In the genomic region with DNA sequence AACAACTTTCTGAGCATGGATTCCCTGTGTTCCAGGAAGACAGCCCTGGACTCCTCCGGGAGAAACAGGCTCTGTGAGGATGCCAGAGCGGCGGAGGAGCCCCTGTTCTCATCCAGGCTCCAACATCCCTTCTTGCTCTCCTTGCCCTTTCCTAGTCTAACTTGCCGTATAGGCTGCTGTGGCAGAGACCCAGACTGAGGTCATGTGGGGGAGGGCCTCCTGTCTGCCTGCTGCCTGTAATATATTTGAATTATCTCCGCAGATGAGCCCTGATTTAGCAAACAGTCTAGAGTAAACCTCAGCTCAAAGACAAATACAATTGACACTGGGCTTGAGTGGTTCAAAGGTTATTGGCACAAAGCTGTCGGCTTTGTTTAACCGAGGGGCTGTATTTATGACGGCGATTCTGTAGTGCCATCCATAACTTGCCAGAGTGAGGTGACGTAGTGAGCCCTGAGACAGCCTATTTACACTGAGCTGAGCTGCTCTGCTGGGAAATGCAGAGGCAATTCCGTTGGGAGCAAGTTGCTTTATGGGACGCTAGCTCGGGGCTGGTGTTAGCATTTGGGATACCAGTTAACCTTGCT, we compare ENCODE assay signal across 19 mouse cellular contexts. TPM values are rescaled to one million over a fixed set of nuclear protein-coding genes. Genes with fewer than 3 reads are reported as not detected.
DNase-seq lines count a peak whose midpoint lies in the region; ATAC-seq and TF ChIP-seq lines count a peak whose summit lies in the region.
"Had no signal": no experiment of that assay in that cellular context is flagged by ENCODE, and none has a peak within 500 bp of the region (broad histone marks: within the 10 kb centered on the region; RNA-seq: fewer than 3 reads in every experiment).

No protein-coding gene starts in this region.

- WGBS in heart, embryonic 10.5 days: 74% methylated on average over 13 of the region's 13 CpGs
- 67% methylated on average over 13 of the region's 13 CpGs for WGBS in embryonic facial prominence, embryonic 10.5 days
- 56% methylated on average over 13 of the region's 13 CpGs for WGBS in liver, embryonic 12.5 days (ENCODE audit: insufficient replicate concordance)
- 11% methylated on average over 13 of the region's 13 CpGs for WGBS in small intestine, adult 2 months

- TF ChIP-seq POLR2A in small intestine, adult 2 months (IDR thresholded peaks at IDR 0.05; ENCODE audit: low read depth, low read length): no peak

- ATAC-seq in liver, embryonic 12.5 days: no peak
- no peak for ATAC-seq in monocyte, adult 5-6 weeks (replicated peaks; ENCODE audit: insufficient number of reproducible peaks, low FRiP score, low TSS enrichment, poor library complexity, severe bottlenecking)
- no peak for ATAC-seq in erythroblast, adult 5-6 weeks (replicated peaks; ENCODE audit: low FRiP score, poor library complexity, severe bottlenecking)

- H3K4me1 ChIP-seq in heart, embryonic 10.5 days: peaks cover 29% of the 10 kb centered on the region
- peaks cover 42% of the 10 kb centered on the region for H3K4me1 ChIP-seq in embryonic facial prominence, embryonic 10.5 days
- H3K4me1 ChIP-seq in liver, embryonic 12.5 days: no peaks in the 10 kb centered on the region
- peaks cover 14% of the 10 kb centered on the region; the same call in 1 of the 2 replicates for H3K4me1 ChIP-seq in small intestine, adult 2 months (ENCODE audit: control insufficient read depth, insufficient read depth, insufficient read length, low read length)

- H3K36me3 ChIP-seq in heart, embryonic 10.5 days: no peaks in the 10 kb centered on the region
- H3K36me3 ChIP-seq in embryonic facial prominence, embryonic 10.5 days (replicated peaks): no peaks in the 10 kb centered on the region
- H3K36me3 ChIP-seq in liver, embryonic 12.5 days: no peaks in the 10 kb centered on the region
- H3K36me3 ChIP-seq in small intestine, adult 2 months (ENCODE audit: control insufficient read depth, insufficient read depth, low read length): no peaks in the 10 kb centered on the region
- H3K36me3 ChIP-seq: heart, embryonic 15.5 days had no signal

- H3K4me2 ChIP-seq in liver, embryonic 12.5 days: 0 out of 2 replicates have a peak overlapping the region, but pooled peaks have one; percentile 10
- H3K4me2 ChIP-seq: hindbrain, embryonic 14.5 days had no signal

- peaks cover 79% of the 10 kb centered on the region for H3K27me3 ChIP-seq in heart, embryonic 10.5 days (ENCODE audit: insufficient read depth, poor library complexity, severe bottlenecking)
- peaks cover 80% of the 10 kb centered on the region for H3K27me3 ChIP-seq in embryonic facial prominence, embryonic 10.5 days (replicated peaks; ENCODE audit: low read depth, poor library complexity, severe bottlenecking)
- H3K27me3 ChIP-seq in liver, embryonic 12.5 days (replicated peaks): peaks cover 75% of the 10 kb centered on the region
- H3K27me3 ChIP-seq in small intestine, adult 2 months (ENCODE audit: control insufficient read depth, insufficient read depth, low read length): no peaks in the 10 kb centered on the region

- no peak overlapping the region for H3K4me3 ChIP-seq in heart, embryonic 10.5 days
- no peak overlapping the region for H3K4me3 ChIP-seq in embryonic facial prominence, embryonic 10.5 days
- no peak overlapping the region for H3K4me3 ChIP-seq in liver, embryonic 12.5 days
- H3K4me3 ChIP-seq in small intestine, adult 2 months (ENCODE audit: low read depth, low read length): no peak overlapping the region

- H3K9me3 ChIP-seq in heart, embryonic 10.5 days: 0 out of 2 replicates have a peak, but pooled peaks cover 2% of the 10 kb centered on the region
- H3K9me3 ChIP-seq in embryonic facial prominence, embryonic 10.5 days: peaks cover 3% of the 10 kb centered on the region
- no peaks in the 10 kb centered on the region for H3K9me3 ChIP-seq in liver, embryonic 12.5 days (replicated peaks)
- H3K9me3 ChIP-seq: heart, embryonic 15.5 days had no signal

- no peak for DNase-seq in heart, embryonic 10.5 days (ENCODE audit: low spot score)
- DNase-seq in heart, postnatal 4 days: no peak
- no peak for DNase-seq in embryonic facial prominence, embryonic 10.5 days (ENCODE audit: low spot score)
- no peak for DNase-seq in kidney, postnatal 25 days
- DNase-seq: adrenal gland, postnatal 36 days; cerebellum, adult 9-10 months; kidney, adult 2 months; kidney, postnatal 36 days; lung, adult 2 months; right cerebral cortex, postnatal 25 days; thymus, postnatal 25 days had no signal

- H3K9ac ChIP-seq in liver, embryonic 12.5 days: no peak overlapping the region
- H3K9ac ChIP-seq: heart, embryonic 15.5 days; hindbrain, embryonic 14.5 days had no signal

- no peak for TF ChIP-seq CTCF in small intestine, adult 2 months (IDR thresholded peaks at IDR 0.05; ENCODE audit: extremely low read depth, insufficient read length, insufficient replicate concordance, low read depth, low read length)

- 0 out of 2 replicates have a peak overlapping the region, but pooled peaks have one; percentile 7 for H3K27ac ChIP-seq in heart, embryonic 10.5 days
- H3K27ac ChIP-seq in embryonic facial prominence, embryonic 10.5 days (replicated peaks): peak overlapping the region; percentile 19; the same call in 1 of the 2 replicates
- H3K27ac ChIP-seq in liver, embryonic 12.5 days: no peak overlapping the region
- H3K27ac ChIP-seq in small intestine, adult 2 months (ENCODE audit: insufficient read depth, low read depth, low read length): peak overlapping the region; percentile 1; the same call in 1 of the 2 replicates
- H3K27ac ChIP-seq: heart, embryonic 15.5 days; hindbrain, embryonic 14.5 days had no signal

RNA-seq across cellular contexts. Expression of a gene that starts 12.7 kb away (rescaled TPM):
- polyA plus RNA-seq in heart, embryonic 10.5 days (2016; fragmentation: Nextera tagmentation; extraction: Ambion mirVana): 0.53 and 3.8 TPM in 2 replicates
- not detected for total RNA-seq in heart, postnatal 4 days (2021)
- 44.2 and 52.9 TPM in 2 replicates for polyA plus RNA-seq in embryonic facial prominence, embryonic 10.5 days (2016; fragmentation: Nextera tagmentation; extraction: Ambion mirVana)
- polyA plus RNA-seq in liver, embryonic 12.5 days (2016; fragmentation: Nextera tagmentation; extraction: Ambion mirVana): 0.69 and 0.88 TPM in 2 replicates
- 14.6 and 20.3 TPM in 2 replicates for polyA plus RNA-seq in small intestine, adult 2 months (2012; rRNA removed)
- not detected in 3 replicates for total RNA-seq in monocyte, adult 5-6 weeks (2017)
- total RNA-seq in erythroblast, adult 5-6 weeks (2015; ENCODE audit: low replicate concordance): 0.58 TPM in 1 of 2 replicates, not detected in the other
- not detected in 2 replicates for total RNA-seq in erythroblast, adult 5-6 weeks (2017; ENCODE audit: low replicate concordance)
- total RNA-seq: adrenal gland, postnatal 36 days; layer of hippocampus, postnatal 10 days; left cerebral cortex, postnatal 25 days had no signal
- polyA plus RNA-seq: hindbrain, embryonic 14.5 days had no signal
